Mouse (Mus musculus): Measurements from ENCODE around the gene Gpr1.

GRCm38 (mm10) chr1:63203950-63204659 lies 10.2 kb downstream of the Gpr1 start:
- TF ChIP-seq CTCF (IDR thresholded peaks at IDR 0.05; ENCODE audit: extremely low read depth, insufficient read depth, insufficient read length, insufficient replicate concordance) (no peak), POLR2A (IDR thresholded peaks at IDR 0.05; ENCODE audit: low read depth, low read length) (no peak)

Data from spleen, adult 2 months (tissue).